Mouse (Mus musculus): Measurements from ENCODE around the gene Inf2. TPM values are rescaled to one million over a fixed set of nuclear protein-coding genes. Genes with fewer than 3 reads are reported as not detected.

Inf2 gene
- total and polyA plus RNA-seq, 3 experiments = 26.1 to 122 (median 55.7) TPM

- Histone ChIP-seq H3K36me3 (ENCODE audit: control insufficient read depth in 1 of 2, insufficient read depth in 2 of 2, low read length in 2 of 2) (peaks cover 0 to 32% of the 10 kb centered on the region in 2 experiments; a peak in 2 of 4 replicates), H3K9ac (ENCODE audit: control insufficient read depth, low read depth, low read length, poor library complexity, severe bottlenecking) (peak overlapping the region; percentile 4; the same call in 1 of the 2 replicates), H3K9me3 (replicated peaks; ENCODE audit: insufficient read depth, low read length) (no peaks in the 10 kb centered on the region), H3K4me1 (ENCODE audit: control insufficient read depth in 1 of 2, insufficient read depth in 2 of 2, low read length in 2 of 2) (peaks cover 35 to 50% of the 10 kb centered on the region in 2 experiments), H3K27me3 (ENCODE audit: control insufficient read depth in 1 of 2, insufficient read depth in 2 of 2, low read length in 2 of 2) (no peaks in the 10 kb centered on the region), H3K4me3 (ENCODE audit: control insufficient read depth in 1 of 2, insufficient read depth in 1 of 2, low read depth in 2 of 2, low read length in 2 of 2) (no peak overlapping the region), H3K27ac (ENCODE audit: control insufficient read depth, low read depth, low read length) (no peak overlapping the region), H3K79me2 (ENCODE audit: control insufficient read depth, insufficient read depth, low read length, poor library complexity) (peaks cover 6% of the 10 kb centered on the region; the same call in 1 of the 2 replicates)
- DNase-seq (ENCODE audit: low read depth, low spot score) = peak; percentile 98
- no peak for TF ChIP-seq UBTF (IDR thresholded peaks at IDR 0.05; ENCODE audit: borderline replicate concordance, insufficient read depth, low read depth, low read length)
- TF ChIP-seq GATA1 (IDR thresholded peaks at IDR 0.05; ENCODE audit: low read depth, low read length) = peak; percentile 94
- no peak for TF ChIP-seq MYC (IDR thresholded peaks at IDR 0.05; ENCODE audit: low read depth, low read length)
These were observed 35.2 kb downstream of the Inf2 start for GRCm38 (mm10) chr12:112623742-112624141.

- peaks cover 0 to 29% of the 10 kb centered on the region in 2 experiments; a peak in 2 of 4 replicates for H3K36me3 ChIP-seq (ENCODE audit: control insufficient read depth in 1 of 2, insufficient read depth in 2 of 2, low read length in 2 of 2)
- H3K9ac ChIP-seq (ENCODE audit: control insufficient read depth, low read depth, low read length, poor library complexity, severe bottlenecking) = no peak overlapping the region
- TF ChIP-seq POLR2AphosphoS5 (IDR thresholded peaks at IDR 0.05; ENCODE audit: borderline replicate concordance, low read depth, low read length) (no peak), MEF2A (IDR thresholded peaks at IDR 0.05; ENCODE audit: extremely low read depth, insufficient replicate concordance, low read depth, low read length, poor library complexity, severe bottlenecking) (no peak), CTCF (IDR thresholded peaks at IDR 0.05 in 2 of 3, conservative IDR thresholded peaks at IDR 0.05 in 1 of 3; ENCODE audit: control insufficient read depth in 1 of 3, insufficient read depth in 1 of 3, low read depth in 2 of 3, low read length in 3 of 3, poor library complexity in 1 of 3, severe bottlenecking in 1 of 3) (no peak), NRF1 (IDR thresholded peaks at IDR 0.05; ENCODE audit: insufficient read depth, low read depth, low read length, poor library complexity, severe bottlenecking) (no peak)
- no peaks in the 10 kb centered on the region for H3K27me3 ChIP-seq (ENCODE audit: control insufficient read depth in 1 of 2, insufficient read depth in 2 of 2, low read length in 2 of 2)
- H3K4me1 ChIP-seq (ENCODE audit: control insufficient read depth in 1 of 2, insufficient read depth in 2 of 2, low read length in 2 of 2) = peaks cover 35 to 49% of the 10 kb centered on the region in 2 experiments
- no peaks in the 10 kb centered on the region; the same call in 1 of the 2 replicates for H3K79me2 ChIP-seq (ENCODE audit: control insufficient read depth, insufficient read depth, low read length, poor library complexity)
- H3K9me3 ChIP-seq (replicated peaks; ENCODE audit: insufficient read depth, low read length) = no peaks in the 10 kb centered on the region
- no peak overlapping the region for H3K4me3 ChIP-seq (ENCODE audit: control insufficient read depth in 1 of 2, insufficient read depth in 1 of 2, low read depth in 2 of 2, low read length in 2 of 2)
- no peak for DNase-seq (ENCODE audit: low read depth, low spot score)
- no peak overlapping the region for H3K27ac ChIP-seq (ENCODE audit: control insufficient read depth, low read depth, low read length)
These were observed 37.1 kb downstream of the Inf2 start for GRCm38 (mm10) chr12:112625700-112626099.

GRCm38 (mm10) chr12:112626455-112626854 lies 37.9 kb downstream of the Inf2 start:
- Histone ChIP-seq H3K79me2 (ENCODE audit: control insufficient read depth, insufficient read depth, low read length, poor library complexity) (no peaks in the 10 kb centered on the region; the same call in 1 of the 2 replicates), H3K4me1 (ENCODE audit: control insufficient read depth in 1 of 2, insufficient read depth in 2 of 2, low read length in 2 of 2) (peaks cover 35 to 46% of the 10 kb centered on the region in 2 experiments), H3K9ac (ENCODE audit: control insufficient read depth, low read depth, low read length, poor library complexity, severe bottlenecking) (0 out of 2 replicates have a peak overlapping the region, but pooled peaks have one; percentile 2), H3K27ac (ENCODE audit: control insufficient read depth, low read depth, low read length) (no peak overlapping the region), H3K4me3 (ENCODE audit: control insufficient read depth in 1 of 2, insufficient read depth in 1 of 2, low read depth in 2 of 2, low read length in 2 of 2) (no peak overlapping the region), H3K36me3 (ENCODE audit: control insufficient read depth in 1 of 2, insufficient read depth in 2 of 2, low read length in 2 of 2) (peaks cover 0 to 29% of the 10 kb centered on the region in 2 experiments; a peak in 2 of 4 replicates), H3K27me3 (ENCODE audit: control insufficient read depth in 1 of 2, insufficient read depth in 2 of 2, low read length in 2 of 2) (no peaks in the 10 kb centered on the region), H3K9me3 (replicated peaks; ENCODE audit: insufficient read depth, low read length) (no peaks in the 10 kb centered on the region)
- DNase-seq (ENCODE audit: low read depth, low spot score) = peak; percentile 73
- TF ChIP-seq POLR2AphosphoS2 (IDR thresholded peaks at IDR 0.05; ENCODE audit: low read length) (no peak), MYB (IDR thresholded peaks at IDR 0.05; ENCODE audit: low read depth, low read length) (no peak), EP300 (IDR thresholded peaks at IDR 0.05; ENCODE audit: low read depth in 1 of 2, low read length in 2 of 2) (no peak), ZKSCAN1 (IDR thresholded peaks at IDR 0.05; ENCODE audit: low read depth, low read length) (no peak), HCFC1 (IDR thresholded peaks at IDR 0.05; ENCODE audit: low read depth, low read length) (no peak), MYC (IDR thresholded peaks at IDR 0.05; ENCODE audit: low read depth, low read length) (no peak), ZMIZ1 (IDR thresholded peaks at IDR 0.05; ENCODE audit: low read depth, low read length) (no peak), POLR2AphosphoS5 (IDR thresholded peaks at IDR 0.05; ENCODE audit: borderline replicate concordance, low read depth, low read length) (no peak)

Data from MEL (cell line).